7 mouse cellular contexts compared by ENCODE assay signal in the genomic region with DNA sequence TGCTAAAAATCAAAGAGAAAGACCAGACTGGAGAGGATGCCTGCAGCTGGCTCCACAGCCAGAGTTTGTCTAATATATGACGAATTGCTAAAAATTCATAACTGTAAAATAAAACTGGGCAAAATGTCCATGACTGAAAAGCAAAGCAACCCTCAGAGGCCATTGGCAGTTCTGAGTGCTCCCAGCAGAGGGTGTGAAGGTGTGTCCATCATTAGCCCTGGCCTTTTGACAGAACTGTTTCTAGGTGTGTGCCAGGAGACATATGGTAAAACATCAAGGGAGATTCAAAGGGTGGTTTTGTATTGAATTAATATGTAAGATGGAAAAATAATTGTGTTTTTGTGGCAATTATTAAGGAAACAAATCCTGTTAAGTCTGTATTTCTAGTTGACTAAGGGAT. TPM values are rescaled to one million over a fixed set of nuclear protein-coding genes. Genes with fewer than 3 reads are reported as not detected.
DNase-seq lines count a peak whose midpoint lies in the region; ATAC-seq and TF ChIP-seq lines count a peak whose summit lies in the region.

No protein-coding gene starts in this region.

- H3K4me1 ChIP-seq in limb, embryonic 11.5 days (ENCODE audit: control insufficient read depth, insufficient read depth, low read length): no peaks in the 10 kb centered on the region
- H3K4me1 ChIP-seq in limb, embryonic 10.5 days: no peaks in the 10 kb centered on the region
- peaks cover 8% of the 10 kb centered on the region for H3K4me1 ChIP-seq in cerebellum, adult 2 months (ENCODE audit: control insufficient read depth, insufficient read depth, low read length)
- no peaks in the 10 kb centered on the region for H3K4me1 ChIP-seq in liver, adult 2 months (ENCODE audit: control insufficient read depth, insufficient read depth, low read length)

- TF ChIP-seq POLR2A in cerebellum, adult 2 months (IDR thresholded peaks at IDR 0.05; ENCODE audit: borderline replicate concordance, insufficient read depth, low read length): no peak
- TF ChIP-seq POLR2A in liver, adult 2 months (IDR thresholded peaks at IDR 0.05; ENCODE audit: extremely low read depth, insufficient read depth, low read length): no peak

- no peak overlapping the region for H3K4me2 ChIP-seq in limb, embryonic 11.5 days (ENCODE audit: low read depth, severe bottlenecking)

- H3K79me2 ChIP-seq in liver, adult 2 months (ENCODE audit: control insufficient read depth, insufficient read depth, low read length): no peaks in the 10 kb centered on the region

- H3K27me3 ChIP-seq in limb, embryonic 11.5 days (ENCODE audit: control insufficient read depth, insufficient read depth, low read length): no peaks in the 10 kb centered on the region
- no peaks in the 10 kb centered on the region for H3K27me3 ChIP-seq in limb, embryonic 10.5 days (ENCODE audit: low read depth, poor library complexity, severe bottlenecking)
- no peaks in the 10 kb centered on the region for H3K27me3 ChIP-seq in cerebellum, adult 2 months (ENCODE audit: control insufficient read depth, insufficient read depth, low read length)
- no peaks in the 10 kb centered on the region for H3K27me3 ChIP-seq in liver, adult 2 months (ENCODE audit: control insufficient read depth, insufficient read depth, low read length)

- no peak for ATAC-seq in limb, embryonic 11.5 days (ENCODE audit: insufficient number of reproducible peaks, low FRiP score, low TSS enrichment, low read depth)

- DNase-seq in limb, embryonic 11.5 days (ENCODE audit: low spot score): peak; percentile 28
- no peak for DNase-seq in limb, embryonic 10.5 days (ENCODE audit: low spot score)
- DNase-seq in NIH3T3 (ENCODE audit: low read depth): peak; percentile 76
- DNase-seq in cerebellum, adult 2 months: peak; percentile 77 to 85
- peak; percentile 38 for DNase-seq in liver, adult 2 months (ENCODE audit: extremely low read depth, low read depth, low spot score)
- DNase-seq in spleen, postnatal 36 days (ENCODE audit: low spot score in 2 of 2): peak; percentile 36 to 54
- no peak for DNase-seq in neural tube, embryonic 10.5 days (ENCODE audit: extremely low spot score, low spot score)

- H3K4me3 ChIP-seq in limb, embryonic 11.5 days (ENCODE audit: low read depth, low read length): no peak overlapping the region
- H3K4me3 ChIP-seq in limb, embryonic 10.5 days: no peak overlapping the region
- no peak overlapping the region for H3K4me3 ChIP-seq in cerebellum, adult 2 months (replicated peaks; ENCODE audit: insufficient read depth, low read depth, low read length)
- no peak overlapping the region for H3K4me3 ChIP-seq in liver, adult 2 months (ENCODE audit: insufficient read depth, low read depth, low read length)

- no peak overlapping the region for H3K9ac ChIP-seq in limb, embryonic 11.5 days (ENCODE audit: low read length)
- H3K9ac ChIP-seq in liver, adult 2 months (ENCODE audit: low read depth, low read length): no peak overlapping the region

- H3K36me3 ChIP-seq in limb, embryonic 11.5 days (ENCODE audit: control insufficient read depth, insufficient read depth, low read length): no peaks in the 10 kb centered on the region
- H3K36me3 ChIP-seq in limb, embryonic 10.5 days: no peaks in the 10 kb centered on the region
- no peaks in the 10 kb centered on the region for H3K36me3 ChIP-seq in liver, adult 2 months (ENCODE audit: control insufficient read depth, insufficient read depth, low read length)

- H3K9me3 ChIP-seq in limb, embryonic 11.5 days (ENCODE audit: control insufficient read depth, low read length): no peaks in the 10 kb centered on the region
- H3K9me3 ChIP-seq in limb, embryonic 10.5 days (replicated peaks): no peaks in the 10 kb centered on the region

- H3K27ac ChIP-seq in limb, embryonic 11.5 days (replicated peaks; ENCODE audit: low read depth, low read length): no peak overlapping the region
- no peak overlapping the region for H3K27ac ChIP-seq in limb, embryonic 10.5 days
- no peak overlapping the region for H3K27ac ChIP-seq in cerebellum, adult 2 months (ENCODE audit: insufficient read depth, low read length)
- H3K27ac ChIP-seq in liver, adult 2 months (replicated peaks; ENCODE audit: insufficient read depth, low read depth, low read length): no peak overlapping the region

- TF ChIP-seq CTCF in cerebellum, adult 2 months (IDR thresholded peaks at IDR 0.05; ENCODE audit: borderline replicate concordance, insufficient read depth, low read depth, low read length): peak; percentile 69
- TF ChIP-seq CTCF in liver, adult 2 months (IDR thresholded peaks at IDR 0.05; ENCODE audit: low read depth, low read length): peak; percentile 61; the same call in 1 of the 2 replicates

- WGBS in limb, embryonic 11.5 days: 78% methylated on average over 1 of the region's 1 CpGs
- WGBS in limb, embryonic 10.5 days: 91% methylated on average over 1 of the region's 1 CpGs
- 14% methylated on average over 1 of the region's 1 CpGs for WGBS in cerebellum, adult 2 months
- 91% methylated on average over 1 of the region's 1 CpGs for WGBS in liver, adult 2 months

RNA-seq across cellular contexts. Expression of a gene that starts 9.2 kb away (rescaled TPM):
- 19.8 and 19.9 TPM in 2 replicates for polyA plus RNA-seq in limb, embryonic 11.5 days (2014; fragmentation: Nextera tagmentation; extraction: Ambion mirVana)
- polyA plus RNA-seq in limb, embryonic 10.5 days (2016; fragmentation: Nextera tagmentation; extraction: Ambion mirVana): 12.6 and 15.1 TPM in 2 replicates
- 14.5 and 15.2 TPM in 2 replicates for polyA plus RNA-seq in cerebellum, adult 2 months (2012; rRNA removed)
- 5.8 and 7.1 TPM in 2 replicates for total RNA-seq in liver, adult 2 months (2014; rRNA removed)
- 0.68 and 1.1 TPM in 2 replicates for polyA plus RNA-seq in liver, adult 2 months (2012; rRNA removed)

RNA-seq across cellular contexts. Expression of a gene that starts 45.1 kb away (rescaled TPM):
- 0.17 and 0.35 TPM in 2 replicates for polyA plus RNA-seq in limb, embryonic 11.5 days (2014; fragmentation: Nextera tagmentation; extraction: Ambion mirVana)
- polyA plus RNA-seq in limb, embryonic 10.5 days (2016; fragmentation: Nextera tagmentation; extraction: Ambion mirVana): 0.28 TPM in 1 of 2 replicates, not detected in the other
- polyA plus RNA-seq in cerebellum, adult 2 months (2012; rRNA removed): 34.7 and 39.4 TPM in 2 replicates
- 0.83 and 1.6 TPM in 2 replicates for total RNA-seq in liver, adult 2 months (2014; rRNA removed)
- 0.78 and 0.87 TPM in 2 replicates for polyA plus RNA-seq in liver, adult 2 months (2012; rRNA removed)

Comparison
In these comparisons a context has a peak if more than half of its experiments do, and no peak if none do; other contexts are left out.
1. DNase-seq: peak in limb, embryonic 11.5 days (single experiment), NIH3T3 (single experiment), cerebellum, adult 2 months (2 of 2), liver, adult 2 months (single experiment) and spleen, postnatal 36 days (2 of 2); none in limb, embryonic 10.5 days (single experiment) and neural tube, embryonic 10.5 days (single experiment).
2. RNA of a gene that starts 45.1 kb away (polyA plus RNA-seq): 34.7 to 39.4 TPM in cerebellum, adult 2 months; 0.78 to 0.87 TPM in liver, adult 2 months, 0.28 TPM in limb, embryonic 10.5 days and 0.17 to 0.35 TPM in limb, embryonic 11.5 days; every median in the first group is over 10 times any median in the second.